Mouse (Mus musculus): ENCODE results near the gene C1s1. TPM values are rescaled to one million over a fixed set of nuclear protein-coding genes. Genes with fewer than 3 reads are reported as not detected.
"Not testable (repeated sequence)": the region's sequence is repeated elsewhere in the genome, so short reads cannot be mapped to it uniquely, and the experiment has no call there.

Gene C1s1
- polyA plus RNA-seq (2015; fragmentation: Nextera tagmentation; extraction: Ambion mirVana), result 0.09 and 0.51 TPM in 2 replicates

GRCm38 (mm10) chr6:124542284-124542683 lies at the start of gene C1s1:
TSS of gene C1s1 (minus strand) at chr6:124542359.
- H3K27ac ChIP-seq; H3K36me3 ChIP-seq; H3K27me3 ChIP-seq; H3K4me3 ChIP-seq (replicated peaks); H3K9ac ChIP-seq (replicated peaks); H3K4me1 ChIP-seq (replicated peaks); H3K4me2 ChIP-seq (replicated peaks); H3K9me3 ChIP-seq; ATAC-seq: not testable (repeated sequence)
- WGBS, result 0% methylated on average over 1 of the region's 1 CpGs

- Histone ChIP-seq H3K4me1 (replicated peaks) (no peaks in the 10 kb centered on the region), H3K4me3 (replicated peaks) (no peak overlapping the region), H3K4me2 (replicated peaks) (no peak overlapping the region), H3K9me3 (no peaks in the 10 kb centered on the region), H3K27ac (no peak overlapping the region), H3K9ac (replicated peaks) (no peak overlapping the region), H3K27me3 (no peaks in the 10 kb centered on the region), H3K36me3 (no peaks in the 10 kb centered on the region)
- no peak for ATAC-seq
Measured at GRCm38 (mm10) chr6:124588771-124589170, 46.6 kb upstream of the C1s1 start.

GRCm38 (mm10) chr6:124586266-124586665 lies 44.1 kb upstream of the C1s1 start:
- no peak overlapping the region for H3K27ac ChIP-seq
- no peaks in the 10 kb centered on the region for H3K36me3 ChIP-seq
- no peak overlapping the region for H3K4me2 ChIP-seq (replicated peaks)
- H3K4me3 ChIP-seq (replicated peaks), result no peak overlapping the region
- no peaks in the 10 kb centered on the region for H3K4me1 ChIP-seq (replicated peaks)
- H3K27me3 ChIP-seq, result no peaks in the 10 kb centered on the region
- H3K9ac ChIP-seq (replicated peaks), result no peak overlapping the region
- no peak for ATAC-seq
- 82% methylated on average over 4 of the region's 4 CpGs for WGBS
- no peaks in the 10 kb centered on the region for H3K9me3 ChIP-seq

- no peaks in the 10 kb centered on the region for H3K27me3 ChIP-seq
- no peaks in the 10 kb centered on the region for H3K36me3 ChIP-seq
- no peak overlapping the region for H3K27ac ChIP-seq
- WGBS, result 84% methylated on average over 3 of the region's 3 CpGs
- no peak overlapping the region for H3K4me2 ChIP-seq (replicated peaks)
- no peak overlapping the region for H3K9ac ChIP-seq (replicated peaks)
- no peaks in the 10 kb centered on the region for H3K9me3 ChIP-seq
- no peaks in the 10 kb centered on the region for H3K4me1 ChIP-seq (replicated peaks)
- no peak for ATAC-seq
- no peak overlapping the region for H3K4me3 ChIP-seq (replicated peaks)
Measured at GRCm38 (mm10) chr6:124585761-124586160, 43.6 kb upstream of the C1s1 start.

- no peak overlapping the region for H3K4me2 ChIP-seq (replicated peaks)
- WGBS, result 87% methylated on average over 3 of the region's 3 CpGs
- H3K36me3 ChIP-seq, result no peaks in the 10 kb centered on the region
- no peak overlapping the region for H3K9ac ChIP-seq (replicated peaks)
- H3K27ac ChIP-seq, result no peak overlapping the region
- no peaks in the 10 kb centered on the region for H3K27me3 ChIP-seq
- no peaks in the 10 kb centered on the region for H3K9me3 ChIP-seq
- H3K4me3 ChIP-seq (replicated peaks), result no peak overlapping the region
- no peaks in the 10 kb centered on the region for H3K4me1 ChIP-seq (replicated peaks)
- no peak for ATAC-seq
Measured at GRCm38 (mm10) chr6:124584935-124585334, 42.8 kb upstream of the C1s1 start.

- Histone ChIP-seq H3K9me3 (no peaks in the 10 kb centered on the region), H3K36me3 (no peaks in the 10 kb centered on the region), H3K4me2 (replicated peaks) (no peak overlapping the region), H3K27me3 (no peaks in the 10 kb centered on the region), H3K9ac (replicated peaks) (no peak overlapping the region), H3K4me3 (replicated peaks) (no peak overlapping the region), H3K4me1 (replicated peaks) (no peaks in the 10 kb centered on the region), H3K27ac (no peak overlapping the region)
- no peak for ATAC-seq
- WGBS, result 96% methylated on average over 1 of the region's 1 CpGs
Measured at GRCm38 (mm10) chr6:124582231-124582630, 40.1 kb upstream of the C1s1 start.

- not testable (repeated sequence) for H3K4me2 ChIP-seq (replicated peaks); H3K9me3 ChIP-seq; ATAC-seq; H3K36me3 ChIP-seq; H3K9ac ChIP-seq (replicated peaks); H3K4me3 ChIP-seq (replicated peaks); H3K27me3 ChIP-seq; H3K4me1 ChIP-seq (replicated peaks); H3K27ac ChIP-seq
- WGBS, result 81% methylated on average over 7 of the region's 7 CpGs
Measured at GRCm38 (mm10) chr6:124580155-124580554, 38.0 kb upstream of the C1s1 start.

GRCm38 (mm10) chr6:124575155-124575678 lies 33.1 kb upstream of the C1s1 start:
- WGBS, result 92% methylated on average over 3 of the region's 3 CpGs
- not testable (repeated sequence) for H3K4me2 ChIP-seq (replicated peaks); H3K4me1 ChIP-seq (replicated peaks); H3K9ac ChIP-seq (replicated peaks); ATAC-seq; H3K27me3 ChIP-seq; H3K36me3 ChIP-seq; H3K27ac ChIP-seq; H3K9me3 ChIP-seq; H3K4me3 ChIP-seq (replicated peaks)

GRCm38 (mm10) chr6:124570026-124570425 lies 27.9 kb upstream of the C1s1 start, which contains the start of gene C1rb:
TSS of gene C1rb (plus strand) at chr6:124570294.
- no peak within 1 kb of the TSS for H3K9ac ChIP-seq (replicated peaks)
- no peak within 1 kb of the TSS for H3K4me3 ChIP-seq (replicated peaks)
- H3K27ac ChIP-seq, result no peak within 1 kb of the TSS
- H3K4me1 ChIP-seq (replicated peaks), result no peaks in the 10 kb centered on the region
- 0 out of 2 replicates have a peak, but pooled peaks cover 5% of the 10 kb centered on the region for H3K27me3 ChIP-seq
- WGBS, result 3% methylated on average over 8 of the region's 8 CpGs
- no peak for ATAC-seq
- no peak within 1 kb of the TSS for H3K4me2 ChIP-seq (replicated peaks)
- no peaks in the 10 kb centered on the region for H3K9me3 ChIP-seq
- H3K36me3 ChIP-seq, result no peaks in the 10 kb centered on the region

GRCm38 (mm10) chr6:124561611-124562010 lies 19.5 kb upstream of the C1s1 start:
- H3K9me3 ChIP-seq; H3K36me3 ChIP-seq; ATAC-seq; H3K27ac ChIP-seq; H3K4me2 ChIP-seq (replicated peaks); H3K9ac ChIP-seq (replicated peaks); H3K27me3 ChIP-seq; H3K4me1 ChIP-seq (replicated peaks); H3K4me3 ChIP-seq (replicated peaks): not testable (repeated sequence)
- 90% methylated on average over 2 of the region's 2 CpGs for WGBS

GRCm38 (mm10) chr6:124561156-124561555 lies 19.0 kb upstream of the C1s1 start:
- WGBS, result 87% methylated on average over 4 of the region's 4 CpGs
- ATAC-seq; H3K4me2 ChIP-seq (replicated peaks); H3K4me1 ChIP-seq (replicated peaks); H3K27ac ChIP-seq; H3K9me3 ChIP-seq; H3K27me3 ChIP-seq; H3K36me3 ChIP-seq; H3K4me3 ChIP-seq (replicated peaks); H3K9ac ChIP-seq (replicated peaks): not testable (repeated sequence)

GRCm38 (mm10) chr6:124555956-124556355 lies 13.8 kb upstream of the C1s1 start:
- not testable (repeated sequence) for H3K27me3 ChIP-seq; H3K9me3 ChIP-seq; H3K9ac ChIP-seq (replicated peaks); ATAC-seq; H3K4me3 ChIP-seq (replicated peaks); H3K36me3 ChIP-seq; H3K27ac ChIP-seq; H3K4me2 ChIP-seq (replicated peaks); H3K4me1 ChIP-seq (replicated peaks)
- 81% methylated on average over 2 of the region's 2 CpGs for WGBS

- peaks cover 4% of the 10 kb centered on the region for H3K9me3 ChIP-seq
- H3K4me1 ChIP-seq (replicated peaks), result no peaks in the 10 kb centered on the region
- no peaks in the 10 kb centered on the region for H3K36me3 ChIP-seq
- H3K4me2 ChIP-seq (replicated peaks), result no peak overlapping the region
- H3K4me3 ChIP-seq (replicated peaks), result no peak overlapping the region
- no peak overlapping the region for H3K9ac ChIP-seq (replicated peaks)
- 68% methylated on average over 22 of the region's 22 CpGs for WGBS
- no peaks in the 10 kb centered on the region for H3K27me3 ChIP-seq
- no peak for ATAC-seq
- H3K27ac ChIP-seq, result no peak overlapping the region
Measured at GRCm38 (mm10) chr6:124552766-124553165, 10.6 kb upstream of the C1s1 start.

Measured in midbrain, embryonic 13.5 days (tissue).